Mouse (Mus musculus) urinary bladder, adult 2 months (tissue): ENCODE data around the gene Gm4302. TPM values are rescaled to one million over a fixed set of nuclear protein-coding genes. Genes with fewer than 3 reads are reported as not detected.
A peak's percentile ranks its signal among the peaks of the same experiment; 100 is the strongest.
"Not testable (repeated sequence)": the region's sequence is repeated elsewhere in the genome, so short reads cannot be mapped to it uniquely, and the experiment has no call there.

Source experiments
- DNase-seq: peaks from one replicate; pipeline ENCODE4 v3.0.0; 2022; ENCODE audit warnings: low spot score
- polyA plus RNA-seq: library from polyadenylated mRNA; depleted of rRNA; stranded (reverse); fragments of >200 nt; gene quantifications from 2 replicates; pipeline ENCODE4 v1.2.3, GENCODE M21; 2012; rRNA removed

The Gm4302 gene
- polyA plus RNA-seq: not detected in 2 replicates

DNA sequence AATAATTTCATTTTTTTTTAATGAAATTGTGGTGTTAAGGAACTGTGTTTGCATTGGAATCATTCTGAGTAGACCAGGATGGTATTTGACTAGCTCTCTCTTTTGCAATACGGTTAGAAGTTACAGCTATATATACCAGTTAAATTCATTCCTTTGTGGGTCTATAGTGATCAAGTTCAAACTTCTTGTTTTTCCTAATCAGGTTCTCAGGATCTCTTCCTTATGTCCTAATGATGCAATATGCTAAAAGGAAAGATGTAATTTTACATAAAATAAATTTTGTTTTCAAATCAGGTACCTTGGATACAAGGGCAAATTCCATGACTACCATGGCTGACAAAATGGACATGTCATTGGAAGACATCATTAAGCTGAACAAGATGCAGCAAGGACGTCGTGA lies at the start of gene Gm4302:
Gene Gm4302 (plus strand): TSS at position 301 of the 400 bp plus-strand sequence.
- not testable (repeated sequence) for DNase-seq

GRCm38 (mm10) chr10:100296105-100296504 lies 44.5 kb upstream of the Gm4302 start:
- no peak for DNase-seq

- DNase-seq: not testable (repeated sequence)
Observed at GRCm38 (mm10) chr10:100300106-100300505, 40.5 kb upstream of the Gm4302 start.

DNA sequence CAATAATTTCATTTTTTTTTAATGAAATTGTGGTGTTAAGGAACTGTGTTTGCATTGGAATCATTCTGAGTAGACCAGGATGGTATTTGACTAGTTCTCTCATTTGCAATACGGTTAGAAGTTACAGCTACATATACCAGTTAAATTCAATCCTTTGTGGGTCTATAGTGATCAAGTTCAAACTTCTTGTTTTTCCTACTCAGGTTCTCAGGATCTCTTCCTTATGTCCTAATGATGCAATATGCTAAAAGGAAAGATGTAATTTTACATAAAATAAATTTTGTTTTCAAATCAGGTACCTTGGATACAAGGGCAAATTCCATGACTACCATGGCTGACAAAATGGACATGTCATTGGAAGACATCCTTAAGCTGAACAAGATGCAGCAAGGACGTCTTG lies 5.3 kb upstream of the Gm4302 start, which contains the start of gene Gm4301:
Gene Gm4301 (plus strand): TSS at position 301 of the 400 bp plus-strand sequence.
- DNase-seq: not testable (repeated sequence)

DNA sequence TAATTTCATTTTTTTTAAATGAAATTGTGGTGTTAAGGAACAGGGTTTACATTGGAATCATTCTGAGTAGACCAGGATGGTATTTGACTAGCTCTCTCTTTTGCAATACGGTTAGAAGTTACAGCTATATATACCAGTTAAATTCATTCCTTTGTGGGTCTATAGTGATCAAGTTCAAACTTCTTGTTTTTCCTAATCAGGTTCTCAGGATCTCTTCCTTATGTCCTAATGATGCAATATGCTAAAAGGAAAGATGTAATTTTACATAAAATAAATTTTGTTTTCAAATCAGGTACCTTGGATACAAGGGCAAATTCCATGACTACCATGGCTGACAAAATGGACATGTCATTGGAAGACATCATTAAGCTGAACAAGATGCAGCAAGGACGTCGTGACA lies 5.0 kb downstream of the Gm4302 start, which contains the start of gene Gm4303:
Gene Gm4303 (plus strand): TSS at position 301 of the 400 bp plus-strand sequence.
- DNase-seq: not testable (repeated sequence)

DNA sequence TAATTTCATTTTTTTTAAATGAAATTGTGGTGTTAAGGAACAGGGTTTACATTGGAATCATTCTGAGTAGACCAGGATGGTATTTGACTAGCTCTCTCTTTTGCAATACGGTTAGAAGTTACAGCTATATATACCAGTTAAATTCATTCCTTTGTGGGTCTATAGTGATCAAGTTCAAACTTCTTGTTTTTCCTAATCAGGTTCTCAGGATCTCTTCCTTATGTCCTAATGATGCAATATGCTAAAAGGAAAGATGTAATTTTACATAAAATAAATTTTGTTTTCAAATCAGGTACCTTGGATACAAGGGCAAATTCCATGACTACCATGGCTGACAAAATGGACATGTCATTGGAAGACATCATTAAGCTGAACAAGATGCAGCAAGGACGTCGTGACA lies 10.2 kb downstream of the Gm4302 start, which contains the start of gene Gm4305:
Gene Gm4305 (plus strand): TSS at position 301 of the 400 bp plus-strand sequence.
- DNase-seq: not testable (repeated sequence)

GRCm38 (mm10) chr10:100356841-100357240 lies 16.2 kb downstream of the Gm4302 start:
- DNase-seq: peak; percentile 24

- not testable (repeated sequence) for DNase-seq
Observed at GRCm38 (mm10) chr10:100361038-100361437, 20.4 kb downstream of the Gm4302 start, which contains the start of gene Gm4307. Gene Gm4307 (plus strand): TSS chr10:100361338.

DNA sequence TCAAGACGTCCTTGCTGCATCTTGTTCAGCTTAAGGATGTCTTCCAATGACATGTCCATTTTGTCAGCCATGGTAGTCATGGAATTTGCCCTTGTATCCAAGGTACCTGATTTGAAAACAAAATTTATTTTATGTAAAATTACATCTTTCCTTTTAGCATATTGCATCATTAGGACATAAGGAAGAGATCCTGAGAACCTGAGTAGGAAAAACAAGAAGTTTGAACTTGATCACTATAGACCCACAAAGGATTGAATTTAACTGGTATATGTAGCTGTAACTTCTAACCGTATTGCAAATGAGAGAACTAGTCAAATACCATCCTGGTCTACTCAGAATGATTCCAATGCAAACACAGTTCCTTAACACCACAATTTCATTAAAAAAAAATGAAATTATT lies 41.8 kb downstream of the Gm4302 start, which contains the start of gene Gm4312:
Gene Gm4312 (minus strand): TSS at position 101 of the 400 bp plus-strand sequence.
- not testable (repeated sequence) for DNase-seq

Other genes with a start within 250 kb of the Gm4302 start
- not detected in 2 replicates for gene Gm4301, start 5.2 kb upstream of the Gm4302 start, polyA plus RNA-seq
- not detected in 2 replicates for gene Gm4303, start 5.1 kb downstream of the Gm4302 start, polyA plus RNA-seq
- gene Gm4305, start 10.3 kb downstream of the Gm4302 start, polyA plus RNA-seq: not detected in 2 replicates
- not detected in 2 replicates for gene Gm4307, start 20.5 kb downstream of the Gm4302 start, polyA plus RNA-seq
- not detected in 2 replicates for gene Gm4312, start 41.7 kb downstream of the Gm4302 start, polyA plus RNA-seq
- gene Tmtc3, start 146.5 kb downstream of the Gm4302 start, polyA plus RNA-seq: 16.8 and 17.2 TPM in 2 replicates
- gene Cep290, start 146.7 kb downstream of the Gm4302 start, polyA plus RNA-seq: 6.5 and 6.8 TPM in 2 replicates
- 11.8 and 12.3 TPM in 2 replicates for gene 4930430F08Rik, start 249.6 kb downstream of the Gm4302 start, polyA plus RNA-seq
- gene 1700017N19Rik, start 249.6 kb downstream of the Gm4302 start, polyA plus RNA-seq: not detected in 2 replicates